Mouse (Mus musculus) central nervous system, embryonic 11.5 days (tissue): ENCODE results near the gene Slc19a1. TPM values are rescaled to one million over a fixed set of nuclear protein-coding genes. Genes with fewer than 3 reads are reported as not detected.

Source experiments
- polyA plus RNA-seq: library from polyadenylated mRNA; depleted of rRNA; stranded (reverse); fragments of >200 nt; gene quantifications from 2 replicates; pipeline ENCODE4 v1.2.3, GENCODE M21; 2012; rRNA removed

Slc19a1 gene
- polyA plus RNA-seq, result 19.1 and 35.3 TPM in 2 replicates

DNA sequence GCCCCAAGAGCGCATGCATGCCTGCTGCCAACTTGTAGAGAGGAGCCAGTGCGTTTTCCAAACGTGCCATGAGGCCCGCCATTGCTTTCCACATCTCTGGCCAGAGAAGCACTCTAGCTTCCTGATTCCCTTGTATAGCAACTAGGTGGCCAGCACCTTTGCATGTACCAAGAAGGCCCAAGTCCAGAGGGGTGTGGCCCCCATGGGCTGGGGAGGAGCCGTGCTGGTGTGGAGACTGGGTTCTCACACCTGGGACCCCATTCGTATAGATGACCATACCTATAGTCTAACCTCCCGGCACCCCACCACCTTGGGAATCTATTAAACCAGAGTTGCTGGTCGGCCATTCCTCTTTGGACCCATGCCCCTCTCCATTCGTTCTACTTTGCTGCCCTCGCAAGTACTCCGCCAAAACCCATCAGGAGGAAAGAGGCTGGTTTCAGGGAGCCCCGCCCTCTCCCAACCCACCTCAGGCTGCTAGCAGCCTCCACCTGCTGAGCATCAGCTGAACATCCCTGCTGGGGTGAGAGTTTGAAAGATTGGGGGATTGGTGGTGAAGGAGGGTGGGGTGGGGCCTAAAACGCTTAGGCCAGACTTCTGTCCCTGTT, at the start of gene Slc19a1:
Gene Slc19a1, plus strand, starts transcription at position 474 of the 608 bp plus-strand sequence.

Other genes starting within 250 kb of the Slc19a1 start
- 29.5 and 34.3 TPM in 2 replicates for gene Pcbp3, start 70.4 kb upstream of the Slc19a1 start, polyA plus RNA-seq
- gene Col18a1, start 134.3 kb downstream of the Slc19a1 start, polyA plus RNA-seq, result 55.9 and 58.2 TPM in 2 replicates
- 58.1 and 59.5 TPM in 2 replicates for gene Pofut2, start 227.0 kb downstream of the Slc19a1 start, polyA plus RNA-seq